Mouse (Mus musculus) liver, embryonic 14.5 days (tissue): ENCODE measurements around the gene Slco2a1.

Experiments used
- CTCF ChIP-seq: IDR thresholded peaks from 2 replicates; pipeline ENCODE4 v1.5.1; 2016; ENCODE audit warnings: antibody characterized with exemption, low read depth, control low read depth
- EP300 ChIP-seq: IDR thresholded peaks from 2 replicates; pipeline ENCODE4 v1.6.1; 2016; ENCODE audit warnings: antibody characterized with exemption, low read depth

DNA sequence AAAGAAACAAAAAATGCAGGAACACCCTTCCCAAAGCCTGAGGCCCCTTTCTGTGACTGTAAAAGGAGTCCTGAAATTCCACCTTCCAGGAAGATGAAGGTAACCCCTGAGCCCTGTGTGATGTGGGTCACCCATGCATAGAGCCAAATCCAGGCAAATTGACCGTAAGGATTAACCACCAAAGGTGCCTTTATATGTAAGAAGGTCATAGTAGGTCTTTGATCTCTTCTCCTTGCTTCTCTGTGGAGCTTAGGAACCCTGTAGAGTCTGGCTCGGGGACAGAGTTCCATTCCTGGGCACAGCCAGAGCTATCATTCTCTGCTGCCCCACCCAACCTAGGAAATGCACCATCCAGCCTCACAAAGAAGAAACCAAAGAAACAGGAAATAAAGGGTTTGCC, 100.1 kb downstream of the Slco2a1 start:
- TF ChIP-seq EP300 (no peak), CTCF (no peak)
